8 mouse cellular contexts compared by ENCODE assay signal in the genomic region with DNA sequence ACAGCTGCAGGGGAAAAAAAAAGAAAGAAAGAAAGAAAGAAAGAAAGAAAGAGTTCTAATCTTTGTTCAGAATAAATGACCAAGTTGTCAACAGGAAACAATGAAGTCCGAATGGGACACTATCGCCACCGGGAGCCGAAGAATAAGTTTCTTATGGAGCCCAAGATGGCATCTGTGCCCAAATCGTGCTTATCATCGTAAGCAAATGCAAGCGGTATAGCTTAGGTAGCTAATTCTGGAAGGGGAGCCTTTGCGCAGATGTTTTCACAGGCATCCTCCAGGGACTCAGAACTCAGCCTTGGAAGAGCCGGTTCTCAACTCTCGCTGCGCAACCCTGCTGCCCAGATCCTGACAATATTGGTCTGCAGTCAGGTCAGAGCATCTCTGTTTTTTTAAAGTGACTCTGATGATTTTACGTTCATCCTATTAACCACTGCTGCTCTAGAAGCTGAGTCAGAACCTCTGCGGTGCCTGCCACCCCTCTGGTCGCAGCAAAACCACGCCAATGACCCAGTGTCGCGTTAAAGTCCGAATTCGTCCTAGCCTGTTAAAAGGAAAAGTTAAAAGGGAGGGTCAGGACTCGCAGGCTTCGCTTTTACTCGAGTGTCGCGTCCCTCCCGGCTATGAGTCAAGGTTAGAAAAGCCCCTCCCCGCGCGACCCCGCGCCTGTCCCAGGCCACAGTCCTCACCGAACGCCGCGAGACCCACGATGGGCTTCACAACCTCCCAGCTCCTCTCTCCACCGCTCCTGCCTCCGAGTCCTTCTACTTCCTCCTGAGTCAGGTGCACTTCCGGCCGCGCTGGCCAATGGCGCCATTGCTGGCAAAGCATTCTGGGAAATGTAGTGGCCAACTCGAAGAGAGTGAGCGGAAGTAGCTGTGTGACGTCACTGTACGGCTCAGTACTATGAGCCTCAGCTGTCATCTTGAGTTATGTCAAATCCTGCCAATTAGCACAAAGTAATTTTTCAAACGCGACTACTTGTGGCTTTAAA. TPM values are rescaled to one million over a fixed set of nuclear protein-coding genes. Genes with fewer than 3 reads are reported as not detected.
DNase-seq lines count a peak whose midpoint lies in the region; ATAC-seq and TF ChIP-seq lines count a peak whose summit lies in the region.

A gene (minus strand): TSS at position 776 of the 994 bp plus-strand sequence.

- H3K9ac ChIP-seq in ES-Bruce4 (ENCODE audit: low read depth, poor library complexity, severe bottlenecking): peak within 1 kb of the TSS; percentile 83
- peak within 1 kb of the TSS; percentile 84 for H3K9ac ChIP-seq in forebrain, embryonic 13.5 days
- H3K9ac ChIP-seq in liver, postnatal 0 days (replicated peaks): peak within 1 kb of the TSS; percentile 88
- H3K9ac ChIP-seq in neural tube, embryonic 14.5 days (replicated peaks; ENCODE audit: low read depth, low read length): peak within 1 kb of the TSS; percentile 74

- H3K27ac ChIP-seq in ES-Bruce4 (ENCODE audit: insufficient read depth, low read length): no peak within 1 kb of the TSS
- H3K27ac ChIP-seq in forebrain, embryonic 13.5 days: 0 out of 2 replicates have a peak within 1 kb of the TSS, but pooled peaks have one; percentile 37
- peak within 1 kb of the TSS; percentile 85 for H3K27ac ChIP-seq in liver, postnatal 0 days (ENCODE audit: low read depth)
- H3K27ac ChIP-seq in neural tube, embryonic 14.5 days (ENCODE audit: low read depth, low read length): peak within 1 kb of the TSS; percentile 69

- no peak for TF ChIP-seq CTCF in ES-Bruce4 (IDR thresholded peaks at IDR 0.05; ENCODE audit: low read depth, low read length)
- TF ChIP-seq CTCF in liver, postnatal 0 days (IDR thresholded peaks at IDR 0.05; ENCODE audit: low read depth): 0 out of 2 replicates have a peak, but pooled peaks have one; percentile 3

- ATAC-seq in cerebellum, adult (ENCODE audit: insufficient number of reproducible peaks, low FRiP score, low TSS enrichment): peak; percentile 100
- peak; percentile 100 for ATAC-seq in forebrain, embryonic 13.5 days
- peak; percentile 100 for ATAC-seq in liver, postnatal 0 days
- ATAC-seq in neural tube, embryonic 14.5 days (ENCODE audit: low read depth): peak; percentile 99

- H3K4me1 ChIP-seq in ES-Bruce4 (ENCODE audit: control insufficient read depth, insufficient read depth, low read length): no peaks in the 10 kb centered on the region
- peaks cover 9% of the 10 kb centered on the region for H3K4me1 ChIP-seq in forebrain, embryonic 13.5 days
- peaks cover 6% of the 10 kb centered on the region; the same call in 1 of the 2 replicates for H3K4me1 ChIP-seq in liver, postnatal 0 days (ENCODE audit: insufficient read depth)
- peaks cover 6% of the 10 kb centered on the region; the same call in 1 of the 2 replicates for H3K4me1 ChIP-seq in neural tube, embryonic 14.5 days (ENCODE audit: control insufficient read depth, insufficient read depth, low read length)

- intact Hi-C loops in heart, postnatal 10 days (cut with DNase I): loop anchor here (10.0 kb wide), 1 partner anchor 223 kb away; a partner anchor contains a TSS

- TF ChIP-seq EP300 in ES-Bruce4 (IDR thresholded peaks at IDR 0.05; ENCODE audit: insufficient read depth, low read depth, low read length): no peak
- TF ChIP-seq EP300 in liver, postnatal 0 days (IDR thresholded peaks at IDR 0.05; ENCODE audit: low read depth): no peak

- peak within 1 kb of the TSS; percentile 94 for H3K4me2 ChIP-seq in forebrain, embryonic 13.5 days
- H3K4me2 ChIP-seq in liver, postnatal 0 days (ENCODE audit: low read depth, low read length): peak within 1 kb of the TSS; percentile 85
- peak within 1 kb of the TSS; percentile 89 for H3K4me2 ChIP-seq in neural tube, embryonic 14.5 days (ENCODE audit: low read depth, low read length)

- H3K36me3 ChIP-seq in ES-Bruce4 (ENCODE audit: control insufficient read depth, insufficient read depth, low read length, poor library complexity, severe bottlenecking): peaks cover 17% of the 10 kb centered on the region
- peaks cover 24% of the 10 kb centered on the region for H3K36me3 ChIP-seq in forebrain, embryonic 13.5 days (ENCODE audit: poor library complexity, severe bottlenecking)
- H3K36me3 ChIP-seq in liver, postnatal 0 days (replicated peaks; ENCODE audit: insufficient read depth, low read length): peaks cover 17% of the 10 kb centered on the region
- H3K36me3 ChIP-seq in neural tube, embryonic 14.5 days (ENCODE audit: control insufficient read depth, insufficient read depth, low read length): peaks cover 23% of the 10 kb centered on the region; the same call in 1 of the 2 replicates

- H3K27me3 ChIP-seq in ES-Bruce4 (ENCODE audit: control insufficient read depth, insufficient read depth, low read length, poor library complexity, severe bottlenecking): no peaks in the 10 kb centered on the region
- H3K27me3 ChIP-seq in forebrain, embryonic 13.5 days: no peaks in the 10 kb centered on the region
- H3K27me3 ChIP-seq in liver, postnatal 0 days (ENCODE audit: insufficient read depth, low read length): no peaks in the 10 kb centered on the region
- H3K27me3 ChIP-seq in neural tube, embryonic 14.5 days (ENCODE audit: control insufficient read depth, insufficient read depth, low read length): no peaks in the 10 kb centered on the region

- peak within 1 kb of the TSS; percentile 97 for H3K4me3 ChIP-seq in ES-Bruce4 (ENCODE audit: low read depth, low read length)
- peak within 1 kb of the TSS; percentile 74 for H3K4me3 ChIP-seq in forebrain, embryonic 13.5 days
- peak within 1 kb of the TSS; percentile 85 for H3K4me3 ChIP-seq in liver, postnatal 0 days (ENCODE audit: low read depth, low read length)
- H3K4me3 ChIP-seq in neural tube, embryonic 14.5 days (ENCODE audit: low read depth, low read length): peak within 1 kb of the TSS; percentile 80

- peak; percentile 78 for TF ChIP-seq POLR2A in ES-Bruce4 (IDR thresholded peaks at IDR 0.05; ENCODE audit: insufficient read depth, low read length)

- DNase-seq in heart, postnatal 10 days: peak; percentile 98 to 99
- peak; percentile 98 for DNase-seq in large intestine, adult 2 months (ENCODE audit: low read depth, low spot score)
- peak; percentile 95 for DNase-seq in liver, postnatal 0 days
- peak; percentile 95 for DNase-seq in testis, postnatal 10 days (ENCODE audit: low spot score)

- 3% methylated on average over 47 of the region's 47 CpGs for WGBS in forebrain, embryonic 13.5 days
- 1% methylated on average over 47 of the region's 47 CpGs for WGBS in large intestine, adult 2 months
- WGBS in liver, postnatal 0 days (ENCODE audit: insufficient replicate concordance): 3% methylated on average over 47 of the region's 47 CpGs
- 4% methylated on average over 47 of the region's 47 CpGs for WGBS in neural tube, embryonic 14.5 days

- no peaks in the 10 kb centered on the region for H3K9me3 ChIP-seq in ES-Bruce4 (replicated peaks; ENCODE audit: control insufficient read depth, insufficient read depth, low read length, poor library complexity, severe bottlenecking)
- H3K9me3 ChIP-seq in forebrain, embryonic 13.5 days (replicated peaks): no peaks in the 10 kb centered on the region
- no peaks in the 10 kb centered on the region for H3K9me3 ChIP-seq in liver, postnatal 0 days (ENCODE audit: low read length)
- H3K9me3 ChIP-seq in neural tube, embryonic 14.5 days (ENCODE audit: control insufficient read depth, low read length): no peaks in the 10 kb centered on the region

RNA-seq across cellular contexts. Expression of the gene that starts here (rescaled TPM):
- polyA plus RNA-seq in ES-Bruce4 (2011; ENCODE audit: insufficient read depth, insufficient read length, low read depth, missing spikeins): 48.7 and 50.9 TPM in 2 replicates
- polyA plus RNA-seq in forebrain, embryonic 13.5 days (2015; fragmentation: Nextera tagmentation; extraction: Ambion mirVana): 80.6 and 89.7 TPM in 2 replicates
- 10 to 100 TPM; 47.4 to 50.0 TPM for total RNA-seq in heart, postnatal 10 days (2021)
- polyA plus RNA-seq in large intestine, adult 2 months (2012; rRNA removed): 11.7 and 11.8 TPM in 2 replicates
- 31.8 and 33.4 TPM in 2 replicates for polyA plus RNA-seq in liver, postnatal 0 days (2015; fragmentation: Nextera tagmentation; extraction: Ambion mirVana)
- 78.6 and 81.5 TPM in 2 replicates for polyA plus RNA-seq in neural tube, embryonic 14.5 days (2014; fragmentation: Nextera tagmentation; extraction: Ambion mirVana)
